Mouse (Mus musculus): ENCODE data around the gene Tgfbr3. TPM values are rescaled to one million over a fixed set of nuclear protein-coding genes. Genes with fewer than 3 reads are reported as not detected.

Gene Tgfbr3
- 3.8 and 4.6 TPM in 2 replicates for polyA plus RNA-seq (2012; rRNA removed)

DNA sequence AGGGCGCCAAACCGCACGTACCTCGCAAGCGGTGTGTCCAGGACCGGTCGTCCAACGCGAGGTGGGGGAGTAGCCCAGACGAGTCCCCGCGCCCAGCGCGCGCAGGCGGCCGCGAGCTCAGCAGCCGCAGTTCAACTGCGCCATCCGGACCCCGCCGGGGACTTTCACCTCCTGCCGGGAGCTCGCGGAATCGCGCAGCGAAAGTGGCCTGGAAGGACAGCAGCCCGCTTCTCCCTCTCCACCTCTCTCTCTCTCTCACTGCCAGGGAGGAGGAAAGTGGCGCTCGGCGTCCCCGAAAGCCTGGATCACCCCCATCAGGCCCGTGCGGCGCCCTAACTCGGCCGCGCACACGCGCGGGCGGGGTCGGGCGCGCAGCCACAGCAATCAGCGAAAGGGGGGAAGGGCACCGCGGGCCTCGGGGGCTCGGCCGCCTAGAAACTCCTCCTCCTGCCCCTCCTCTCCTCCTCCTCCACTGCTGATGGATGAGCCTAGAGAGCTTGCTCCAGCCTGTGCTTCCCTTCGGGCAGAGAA, at the start of gene Tgfbr3:
Tgfbr3 (minus strand) TSS at position 396 of the 531 bp plus-strand sequence.

DNA sequence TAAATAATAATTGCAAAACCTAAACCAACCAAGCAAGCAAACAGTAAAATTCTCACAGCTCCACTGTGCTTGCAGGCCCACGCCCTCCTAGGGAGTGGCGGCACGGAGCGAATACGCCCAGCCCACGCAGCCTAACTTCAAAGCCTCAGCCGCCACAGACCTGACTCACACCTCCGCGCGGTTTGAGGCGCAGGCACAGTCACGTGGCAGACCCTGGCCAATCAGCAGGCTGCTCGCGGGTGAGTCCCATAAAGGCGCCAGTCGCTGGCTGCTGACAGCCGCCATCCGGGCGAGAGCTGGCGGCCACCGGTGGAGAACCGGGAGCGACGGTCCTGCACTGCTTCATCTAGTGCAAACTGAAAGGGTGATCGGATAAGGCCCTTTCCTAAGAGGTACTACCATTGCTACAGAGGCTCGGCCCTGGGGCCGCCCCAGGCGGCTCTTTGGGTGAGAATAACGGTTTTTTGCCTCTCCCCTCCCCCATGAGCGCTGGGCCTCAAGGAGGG, 41.5 kb upstream of the Tgfbr3 start, which contains the start of gene Brdt:
Brdt (plus strand) TSS at position 244 of the 506 bp plus-strand sequence.

Other genes starting within 250 kb of the Tgfbr3 start
- gene Brdt, start 41.5 kb upstream of the Tgfbr3 start, polyA plus RNA-seq (2012; rRNA removed) = 0.15 TPM in 2 replicates
- gene Ephx4, start 113.1 kb upstream of the Tgfbr3 start, polyA plus RNA-seq (2012; rRNA removed) = 0.03 and 0.06 TPM in 2 replicates
- gene Lpcat2b, start 141.9 kb upstream of the Tgfbr3 start, polyA plus RNA-seq (2012; rRNA removed) = not detected in 2 replicates
- gene Btbd8, start 148.4 kb upstream of the Tgfbr3 start, polyA plus RNA-seq (2012; rRNA removed) = 1.2 and 1.3 TPM in 2 replicates
- gene Gm42669, start 218.0 kb upstream of the Tgfbr3 start, polyA plus RNA-seq (2012; rRNA removed) = 0.02 and 0.05 TPM in 2 replicates
- gene 1700028K03Rik, start 245.1 kb upstream of the Tgfbr3 start, polyA plus RNA-seq (2012; rRNA removed) = 0.01 and 0.03 TPM in 2 replicates